Mouse (Mus musculus) thymus, postnatal 36 days (tissue): ENCODE results near the gene Stard8.
"Not testable (repeated sequence)": the region's sequence is repeated elsewhere in the genome, so short reads cannot be mapped to it uniquely, and the experiment has no call there.

Experiments used
- DNase-seq, 2 experiments: peaks; one replicate each; pipeline ENCODE4 v3.0.0; 2022; ENCODE audit warnings: mixed read lengths in 2 of 2

The Stard8 gene

DNA sequence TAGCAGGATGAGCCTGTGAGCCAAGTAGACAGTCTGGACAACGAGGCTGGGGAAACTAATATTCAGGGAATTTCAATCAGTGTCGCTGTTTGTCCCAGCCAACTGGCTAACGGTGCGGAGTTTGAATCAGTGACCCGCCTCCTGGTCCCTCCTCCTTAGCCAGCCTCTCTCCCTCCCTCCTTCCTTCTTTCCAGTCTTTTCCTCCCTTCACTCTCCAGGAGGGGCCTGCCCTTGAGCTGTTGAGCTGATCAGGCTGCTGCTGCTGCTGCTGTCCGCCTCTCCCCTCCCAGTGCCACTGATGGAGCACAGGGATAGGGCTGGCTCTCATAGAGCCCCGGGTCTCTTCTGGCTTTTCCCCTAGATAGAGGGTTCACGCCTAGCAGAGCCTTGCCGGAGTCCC is at the start of gene Stard8:
Gene Stard8, plus strand, starts transcription at position 203 of the 400 bp plus-strand sequence.
- DNase-seq, result no peak

DNA sequence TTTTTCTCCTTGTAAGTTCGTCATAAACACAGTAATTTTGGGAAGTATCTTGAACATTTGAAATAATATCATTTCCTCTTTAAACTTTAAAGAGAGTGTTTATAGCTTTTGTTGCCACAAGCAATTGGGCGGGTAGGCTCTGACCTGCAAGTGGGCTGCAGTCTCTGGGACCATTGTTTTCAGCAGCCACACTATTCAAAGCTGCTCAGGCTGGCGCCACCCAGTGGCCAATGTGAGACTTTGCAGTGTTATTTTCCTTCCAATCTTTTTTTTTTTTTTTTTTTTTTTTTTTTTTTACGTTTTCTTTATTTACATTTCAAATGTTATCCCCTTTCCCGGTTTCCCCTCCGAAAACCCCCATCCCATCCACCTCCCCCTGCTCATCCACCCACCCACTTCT is 49.1 kb upstream of the Stard8 start:
- peak; percentile 14 to 15 for DNase-seq

DNA sequence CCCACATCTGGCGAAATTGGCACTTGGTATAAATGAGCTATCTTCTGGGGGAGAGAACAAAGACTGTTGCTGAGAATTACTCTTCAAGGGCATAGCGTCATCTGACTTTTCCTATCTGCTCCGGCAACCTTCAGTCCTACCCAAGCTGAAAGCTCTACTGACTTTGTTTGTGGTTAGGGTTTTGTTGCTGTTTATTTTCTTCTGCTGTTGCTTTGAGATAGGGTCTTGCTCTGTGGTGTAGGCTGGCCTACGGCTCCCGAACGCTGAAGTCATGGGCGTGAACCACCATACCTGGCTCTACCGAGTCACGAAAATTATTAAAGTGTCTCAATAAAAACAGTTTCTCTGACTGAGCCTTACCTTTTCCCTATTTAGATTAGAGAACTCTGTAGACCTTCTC is 44.8 kb upstream of the Stard8 start:
- DNase-seq, result no peak

- no peak for DNase-seq
These were observed 44.0 kb upstream of the Stard8 start for GRCm38 (mm10) chrX:98959050-98959449.

DNA sequence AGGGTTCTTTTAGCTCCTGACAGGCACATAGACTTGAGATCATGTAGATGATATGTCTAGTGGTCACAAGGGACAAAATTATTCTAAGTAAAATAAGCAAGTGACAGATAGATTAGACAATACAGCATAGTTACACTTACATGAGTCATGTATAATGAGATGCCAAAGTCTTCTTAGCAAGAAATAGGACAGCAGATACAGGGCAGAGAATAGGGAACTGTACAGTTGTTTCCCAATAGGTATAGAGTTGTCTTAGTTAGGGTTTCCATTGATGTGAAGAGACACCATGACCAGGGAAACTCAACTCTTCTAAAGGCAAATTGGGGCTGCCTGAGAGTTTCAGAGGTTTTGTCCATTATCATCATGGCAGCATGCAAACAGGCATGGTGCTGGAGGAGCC is 39.3 kb upstream of the Stard8 start:
- DNase-seq, result no peak

DNA sequence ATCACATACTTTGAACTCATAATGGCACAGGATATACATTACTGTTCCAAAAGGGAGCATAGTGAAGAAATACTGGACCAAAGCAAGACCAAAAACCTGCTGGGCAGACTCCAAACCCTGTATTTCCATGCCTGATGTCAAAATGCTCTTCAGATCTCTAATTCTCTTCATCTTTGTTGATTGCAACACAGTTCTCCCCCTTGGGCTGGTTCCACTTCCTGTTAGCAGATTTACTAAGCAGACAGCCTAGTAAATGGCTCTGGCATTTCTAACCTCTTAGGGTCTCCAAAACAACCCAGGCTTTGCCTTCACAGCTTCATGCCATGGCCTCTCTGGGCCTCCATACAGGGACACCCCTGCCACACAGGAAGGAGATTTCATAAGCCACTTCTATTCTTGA is 38.5 kb upstream of the Stard8 start:
- no peak for DNase-seq

- not testable (repeated sequence) for DNase-seq
These were observed 16.4 kb upstream of the Stard8 start for GRCm38 (mm10) chrX:98986611-98987010.

DNA sequence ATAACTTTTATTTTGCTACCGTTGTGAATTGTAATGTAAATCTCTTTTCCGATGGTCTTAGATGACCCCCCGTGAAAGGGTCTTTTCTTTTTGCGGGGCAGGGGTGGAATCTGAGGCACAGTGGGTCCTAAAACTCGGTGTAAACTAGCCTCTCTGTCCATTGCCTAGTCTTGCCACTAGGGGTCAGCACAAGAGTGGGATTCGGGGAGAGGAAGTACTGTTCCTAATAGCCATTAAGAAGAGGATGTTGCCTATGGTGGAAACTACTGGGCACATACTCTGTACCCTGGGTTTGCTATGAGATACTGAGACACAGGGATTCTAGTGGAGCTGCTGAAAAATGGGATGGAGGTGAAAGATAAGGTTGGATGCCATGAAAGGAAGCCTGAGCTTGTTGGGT is 13.5 kb upstream of the Stard8 start:
- DNase-seq, result peak; percentile 9 to 15

- no peak for DNase-seq
These were observed 983 bp upstream of the Stard8 start for GRCm38 (mm10) chrX:99002065-99002464.

DNA sequence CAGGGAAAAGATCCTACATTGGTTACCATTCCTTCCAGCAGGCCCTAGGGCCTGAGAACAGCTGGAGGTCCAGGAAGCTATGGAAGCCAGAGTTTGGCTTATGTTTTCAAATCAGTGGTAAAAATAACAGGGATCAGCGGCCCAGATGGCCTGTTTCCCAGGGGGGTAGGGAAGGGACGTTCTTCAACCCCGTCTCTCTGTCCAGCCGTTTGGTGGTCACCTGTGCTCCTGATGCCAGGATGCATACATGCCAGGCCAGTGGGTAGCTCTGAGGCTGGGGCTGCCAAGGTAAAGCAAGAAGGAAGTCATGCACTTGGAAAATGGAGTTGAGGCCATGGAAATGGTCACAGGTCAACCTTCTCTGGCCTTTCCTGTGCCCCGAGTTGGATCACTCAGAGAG is 7.5 kb downstream of the Stard8 start:
- DNase-seq, result no peak

DNA sequence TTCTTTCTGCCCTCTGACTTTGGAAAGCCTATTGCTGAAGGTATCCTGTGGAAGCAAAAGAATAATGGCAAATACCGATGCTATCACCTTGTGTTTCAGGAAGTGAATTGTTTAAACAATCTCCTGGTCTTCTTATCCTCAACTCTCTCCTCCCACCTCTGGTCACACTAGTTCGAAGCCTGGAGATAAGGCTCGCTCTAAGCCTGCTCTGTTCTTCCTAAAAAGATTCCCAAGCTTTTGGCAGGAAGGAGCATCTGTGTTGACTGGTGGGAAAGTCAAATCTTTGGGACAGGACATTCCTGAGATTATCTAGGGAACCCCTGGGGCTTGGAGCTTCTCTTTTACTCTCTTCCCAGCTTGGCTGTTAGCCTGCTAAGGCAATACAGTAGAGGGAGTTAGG is 8.2 kb downstream of the Stard8 start:
- no peak for DNase-seq

DNA sequence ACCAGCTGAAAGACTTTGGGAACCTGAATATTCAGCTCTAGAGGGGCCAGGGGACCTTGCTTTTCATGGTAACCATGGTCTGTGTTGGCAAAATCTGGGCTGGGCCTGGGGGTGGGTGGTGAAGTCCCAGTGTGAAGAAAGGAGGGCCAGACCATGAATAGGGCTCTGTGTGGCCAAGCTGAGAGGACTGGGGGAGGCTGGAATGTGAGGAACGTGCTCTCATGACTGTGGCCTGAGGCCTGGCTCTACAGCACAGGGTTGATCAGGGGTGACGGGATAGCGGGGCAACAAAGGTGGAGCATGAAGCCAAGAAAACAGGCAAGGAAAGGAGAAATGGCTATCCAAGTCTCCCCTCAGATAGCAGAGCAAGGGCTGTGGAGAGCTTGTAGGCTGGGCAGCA is 9.4 kb downstream of the Stard8 start:
- no peak for DNase-seq

- DNase-seq, result no peak
These were observed 12.7 kb downstream of the Stard8 start for GRCm38 (mm10) chrX:99015705-99016104.

DNA sequence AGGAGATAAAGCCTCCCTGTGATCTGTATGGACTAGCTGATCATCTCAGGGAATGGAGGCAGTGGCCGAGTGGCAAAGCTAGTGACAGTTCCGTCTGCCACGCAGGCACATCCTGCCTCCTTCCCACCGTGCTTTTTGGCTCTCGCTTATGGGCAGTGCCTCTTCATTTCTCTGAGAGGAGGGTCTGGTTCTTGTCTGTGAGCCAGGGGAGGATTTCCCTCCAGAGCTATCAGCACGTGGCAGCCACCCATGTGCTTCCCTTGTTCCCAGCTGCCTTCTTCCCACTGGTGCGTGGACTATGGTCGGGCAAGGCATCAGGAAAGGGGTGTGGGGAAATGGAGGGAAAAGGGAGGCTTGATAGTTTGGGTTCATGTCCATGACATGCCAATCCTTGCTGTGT is 13.9 kb downstream of the Stard8 start:
- no peak for DNase-seq

GRCm38 (mm10) chrX:99017874-99018273 is 14.8 kb downstream of the Stard8 start:
- DNase-seq, result no peak

DNA sequence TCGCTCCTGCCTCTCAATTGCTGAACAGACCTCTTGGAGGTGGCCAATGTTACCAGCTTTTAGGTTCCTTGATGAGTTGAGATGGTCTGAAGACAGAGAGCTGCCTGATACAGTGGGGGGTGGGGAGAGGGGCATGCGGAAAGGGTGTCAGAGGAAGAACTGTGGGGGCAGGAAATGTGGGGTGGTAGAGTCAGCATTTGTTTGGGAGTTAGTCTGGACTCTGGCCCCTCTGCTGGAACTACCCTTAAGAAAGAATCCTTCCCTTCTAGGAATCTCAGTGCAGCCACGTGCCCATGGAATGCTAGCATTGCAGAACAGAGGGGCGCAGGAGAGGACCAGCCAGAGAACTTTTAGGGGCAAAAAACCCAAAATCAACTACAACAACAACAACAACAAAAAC is 16.3 kb downstream of the Stard8 start:
- no peak for DNase-seq

GRCm38 (mm10) chrX:99020215-99020614 is 17.2 kb downstream of the Stard8 start:
- DNase-seq, result no peak

DNA sequence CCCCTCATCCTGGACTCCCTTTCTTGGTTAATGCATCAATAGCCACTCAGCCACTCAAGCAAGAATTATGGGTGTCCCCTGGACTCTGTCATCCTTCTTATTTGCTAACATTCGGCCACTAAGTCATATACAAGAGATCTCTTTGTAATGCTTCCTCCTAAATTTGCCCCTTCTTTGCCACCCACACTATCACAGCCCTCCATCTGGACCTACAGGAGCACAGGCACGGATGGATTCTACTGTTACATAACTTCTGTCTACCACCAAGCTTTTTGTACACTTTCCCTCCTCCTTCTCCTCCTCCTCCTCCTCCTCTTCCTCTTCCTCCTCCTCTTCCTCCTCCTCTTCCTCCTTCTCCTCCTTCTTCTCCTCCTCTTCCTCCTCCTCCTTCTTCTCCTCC is 18.5 kb downstream of the Stard8 start:
- no peak for DNase-seq

GRCm38 (mm10) chrX:99023951-99024350 is 20.9 kb downstream of the Stard8 start:
- no peak for DNase-seq

- no peak for DNase-seq
These were observed 32.4 kb downstream of the Stard8 start for GRCm38 (mm10) chrX:99035407-99035806.

- DNase-seq, result peak; percentile 60 to 74
These were observed 39.5 kb downstream of the Stard8 start for GRCm38 (mm10) chrX:99042451-99042951.

DNA sequence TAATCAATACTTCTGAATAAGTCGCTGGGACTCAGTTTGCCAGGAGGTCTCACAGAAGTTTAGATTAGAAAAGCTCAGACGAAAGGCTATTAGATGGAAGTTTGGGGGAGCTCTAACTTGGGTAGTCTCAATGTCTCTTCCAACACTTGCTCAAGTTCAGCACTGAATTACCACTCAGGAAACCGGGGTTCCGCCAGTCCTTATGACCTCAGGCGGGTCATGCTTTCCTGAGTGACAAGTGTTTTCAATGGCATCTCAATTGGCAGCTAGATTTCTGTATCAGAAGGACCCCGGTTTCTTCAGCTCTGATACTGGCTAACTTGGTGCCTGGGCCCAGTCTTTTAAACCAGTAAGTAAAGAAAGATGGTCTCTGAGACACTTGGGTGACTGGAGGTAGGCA is 40.2 kb downstream of the Stard8 start:
- DNase-seq, result no peak

DNA sequence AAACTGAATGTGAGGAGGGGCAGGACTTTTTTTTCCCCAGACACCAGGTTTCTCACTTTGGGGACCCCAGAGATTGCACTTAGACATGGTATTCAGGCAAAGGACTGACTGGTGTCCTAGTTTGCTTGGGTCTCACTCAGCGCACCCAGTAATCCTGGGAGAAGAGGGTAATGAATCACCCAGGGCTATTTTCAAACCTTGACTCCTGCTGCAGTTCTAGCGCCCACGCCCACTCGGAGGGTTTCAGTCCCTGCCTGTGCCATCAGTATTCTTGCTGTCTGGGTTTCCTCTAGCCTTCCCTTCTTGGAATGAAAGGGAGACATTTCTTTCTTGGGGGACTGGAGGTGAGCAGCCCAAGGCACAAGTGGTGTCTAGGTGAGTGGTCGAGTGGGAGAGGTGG is 40.7 kb downstream of the Stard8 start:
- DNase-seq, result no peak

GRCm38 (mm10) chrX:99045315-99045714 is 42.3 kb downstream of the Stard8 start:
- DNase-seq, result no peak

DNA sequence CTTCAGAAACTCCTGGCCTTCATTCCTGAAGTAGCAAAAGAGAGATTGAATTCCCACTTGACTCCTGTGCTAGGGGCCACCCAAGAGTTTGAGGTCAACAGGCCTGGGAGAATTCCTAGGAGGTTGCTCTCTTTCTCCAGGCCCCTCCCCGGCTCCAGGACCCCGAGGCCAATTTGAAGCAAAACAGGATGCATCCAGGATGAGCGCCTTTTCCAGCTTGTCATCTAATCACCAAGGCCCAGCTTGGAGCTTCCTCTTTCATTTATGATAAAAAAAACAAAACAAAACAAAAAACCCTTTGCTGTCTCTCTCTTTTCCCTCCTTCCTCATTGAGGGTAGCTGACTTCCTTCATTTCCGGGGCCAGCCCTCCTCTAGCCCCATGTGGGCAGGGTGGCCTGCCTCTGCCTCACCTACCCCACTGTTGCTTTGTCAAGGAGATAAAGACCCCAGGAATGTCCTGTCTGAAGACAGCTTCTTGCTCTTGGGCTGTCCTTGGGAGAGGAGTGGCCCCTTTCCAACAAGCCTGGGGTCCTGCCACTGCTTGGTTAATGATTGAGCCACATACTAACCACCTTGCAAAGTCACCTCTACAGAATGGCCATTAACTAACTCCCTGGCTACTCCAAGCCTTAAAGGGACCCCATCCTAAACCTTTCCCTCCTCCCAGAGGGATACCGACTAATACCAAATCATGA is 43.5 kb downstream of the Stard8 start:
- DNase-seq, result no peak
